Mouse (Mus musculus) T-helper 1 cell (primary cell): Measurements from ENCODE around the gene Alg9.

ENCODE experiments used
- in situ Hi-C: fragments of 300-600 bp; cut with MboI, MseI; formaldehyde crosslinking; loops from one replicate; pipeline ENCODE4 v1.15.1; 2025; ENCODE audit warnings: high pct_unique_total_duplicates

The Alg9 gene

DNA sequence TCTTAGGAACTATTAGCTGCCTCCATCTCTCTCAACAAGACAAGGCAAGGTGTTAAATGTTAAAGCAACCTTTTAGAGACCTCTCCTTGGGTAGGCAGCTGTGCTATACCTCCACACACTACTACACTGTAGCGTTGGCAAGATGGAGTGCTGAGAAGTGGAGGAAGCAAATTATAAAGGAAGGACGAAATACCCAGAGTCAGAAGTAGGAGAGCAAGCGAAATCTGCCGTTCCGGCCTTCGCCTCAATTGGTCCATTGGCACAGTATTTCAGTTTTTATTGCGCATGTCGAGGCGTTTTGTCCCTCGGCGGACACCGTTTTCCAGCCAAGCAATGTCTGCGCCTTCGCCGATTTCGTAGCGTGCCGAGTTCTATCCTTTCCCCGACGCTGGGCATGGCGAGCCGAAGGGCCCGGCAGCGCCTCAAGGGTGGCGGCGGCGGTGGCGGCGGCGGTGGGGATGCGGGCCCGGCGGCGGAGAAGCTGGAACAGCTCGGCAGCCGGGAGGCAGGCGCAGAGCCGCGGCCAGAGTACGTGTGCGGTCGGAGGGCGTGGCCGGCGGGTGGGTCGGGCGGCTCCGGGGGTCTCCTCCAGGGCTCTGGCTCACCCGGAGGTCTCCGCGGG is at the start of gene Alg9, which contains the start of gene 1110032A03Rik:
Alg9 (plus strand) TSS at position 29 of the 622 bp plus-strand sequence.
1110032A03Rik (minus strand) TSS at position 530 of the 622 bp plus-strand sequence.
- in situ Hi-C loops: loop anchor here (25.0 kb wide), 1 partner anchor 1713 kb away; the partner anchor contains the start of gene Zw10

- in situ Hi-C loops: no loop called here
Measured at GRCm38 (mm10) chr9:50725921-50726590, 48.8 kb upstream of the Alg9 start.

- in situ Hi-C loops: no loop called here
Measured at GRCm38 (mm10) chr9:50727171-50727924, 47.5 kb upstream of the Alg9 start.

GRCm38 (mm10) chr9:50727925-50728651 is 46.7 kb upstream of the Alg9 start:
- in situ Hi-C loops: no loop called here

DNA sequence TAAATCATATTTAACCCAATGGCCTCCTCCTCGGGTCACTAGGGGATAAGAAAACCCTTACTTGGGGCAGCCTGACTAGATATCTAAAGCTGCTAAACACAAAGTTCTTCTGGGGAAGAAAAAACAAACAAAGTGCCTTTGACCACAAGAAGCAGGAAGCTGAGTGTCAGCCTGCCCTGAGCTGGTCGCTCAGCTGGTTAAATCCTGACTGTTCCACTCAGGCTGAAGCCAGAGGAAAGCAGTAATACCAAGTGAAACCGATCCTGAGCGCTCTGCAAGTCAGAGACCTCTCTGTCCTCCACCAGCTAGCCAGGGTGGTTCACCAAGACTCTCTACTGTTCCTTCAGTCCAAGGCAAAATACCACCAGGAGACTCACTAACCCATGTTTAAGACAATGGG is 45.2 kb upstream of the Alg9 start:
- in situ Hi-C loops: no loop called here

GRCm38 (mm10) chr9:50732560-50732959 is 42.3 kb upstream of the Alg9 start:
- in situ Hi-C loops: loop anchor here (5.0 kb wide), 1 partner anchor 35 kb away; no protein-coding TSS in a partner anchor

DNA sequence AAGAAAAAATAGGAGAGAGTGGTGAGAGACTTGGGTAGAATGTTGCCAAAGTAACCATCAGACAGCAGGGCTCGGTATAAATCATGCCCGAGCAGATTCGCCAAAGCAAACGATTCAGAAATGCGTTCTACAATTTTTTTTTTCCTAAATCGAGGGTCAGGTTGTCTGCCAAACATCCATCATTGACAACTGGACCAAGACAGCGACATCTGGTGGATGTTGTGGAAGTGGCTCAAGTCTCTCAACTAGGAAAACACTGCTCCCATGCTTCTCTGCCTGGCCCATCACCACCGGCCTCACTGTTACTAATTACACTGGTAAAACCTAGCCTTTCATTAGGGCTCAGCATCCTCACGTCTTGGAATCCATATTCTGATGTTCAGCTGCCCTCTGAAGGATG is 39.8 kb upstream of the Alg9 start:
- in situ Hi-C loops: loop anchor here (5.0 kb wide), 1 partner anchor 38 kb away; no protein-coding TSS in a partner anchor

- in situ Hi-C loops: no loop called here
Measured at GRCm38 (mm10) chr9:50738914-50739870, 35.6 kb upstream of the Alg9 start, which contains the start of gene Dixdc1. Gene Dixdc1 (minus strand): TSS chr9:50739517.

- in situ Hi-C loops: no loop called here
Measured at GRCm38 (mm10) chr9:50740867-50741784, 33.7 kb upstream of the Alg9 start.

DNA sequence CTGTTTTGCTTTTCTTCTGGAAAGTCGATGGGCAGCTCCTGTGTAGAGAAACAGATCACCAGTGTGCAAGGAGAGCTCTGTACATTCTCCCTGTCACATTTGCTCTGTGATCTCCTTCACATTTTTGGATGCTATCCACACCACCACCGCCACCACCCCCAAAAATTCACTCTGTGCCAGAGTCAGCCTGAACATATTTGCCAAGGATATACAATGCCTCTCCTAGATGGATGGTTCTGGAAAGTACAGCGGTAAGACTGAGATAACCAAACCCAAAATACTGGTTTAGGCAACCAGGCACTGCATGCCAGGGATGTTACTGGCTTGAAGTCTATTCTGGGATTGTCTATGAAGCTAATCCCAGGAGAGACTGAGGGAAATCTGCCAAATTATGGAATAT is 32.6 kb upstream of the Alg9 start:
- in situ Hi-C loops: no loop called here

DNA sequence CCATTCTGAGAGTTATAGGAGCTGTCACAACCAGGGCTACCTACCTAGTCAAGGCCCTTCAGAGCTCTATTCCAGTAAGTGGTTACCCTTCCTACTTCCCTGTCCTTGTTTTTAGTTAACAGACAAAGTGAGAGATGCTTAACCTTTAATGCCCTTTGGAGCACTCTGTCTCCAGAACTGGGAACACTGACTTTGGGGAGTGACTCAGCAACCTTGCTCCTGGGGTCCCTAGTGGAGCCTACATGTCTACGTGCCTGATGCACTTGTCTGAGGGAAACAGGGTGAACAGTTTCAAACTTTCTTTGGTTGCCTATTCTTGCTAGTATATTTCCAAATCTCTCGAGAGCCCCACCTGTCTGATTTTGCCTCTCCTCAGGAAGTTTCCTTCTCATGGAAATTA is 32.1 kb upstream of the Alg9 start:
- in situ Hi-C loops: no loop called here

GRCm38 (mm10) chr9:50745806-50746205 is 29.0 kb upstream of the Alg9 start:
- in situ Hi-C loops: no loop called here

GRCm38 (mm10) chr9:50746214-50746677 is 28.6 kb upstream of the Alg9 start, which contains the start of gene 2310030G06Rik:
Gene 2310030G06Rik (minus strand): TSS chr9:50746536.
- in situ Hi-C loops: no loop called here

- in situ Hi-C loops: loop anchor here (25.0 kb wide), 1 partner anchor 1688 kb away; the partner anchor contains the start of gene Zw10
Measured at GRCm38 (mm10) chr9:50750706-50751105, 24.1 kb upstream of the Alg9 start.

DNA sequence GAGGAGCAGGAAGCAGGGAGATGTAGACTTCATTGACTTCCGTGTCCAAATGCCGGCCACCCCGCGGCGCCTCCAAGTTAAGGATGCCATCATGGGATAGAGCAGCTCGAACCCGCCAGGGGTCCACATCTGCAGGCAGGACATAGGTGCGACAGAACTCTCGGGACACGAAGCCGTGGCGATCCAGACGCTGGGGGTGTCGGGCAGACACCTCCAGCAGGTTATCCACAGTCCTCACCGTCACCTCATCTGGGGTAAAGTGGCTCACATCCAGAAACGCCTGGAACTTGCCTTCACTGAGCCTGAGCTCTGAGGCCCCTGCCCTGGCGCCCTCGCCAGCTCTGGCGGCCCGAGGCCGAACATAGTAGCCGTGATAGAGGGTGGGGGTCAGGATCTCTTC is 23.5 kb upstream of the Alg9 start, which contains the start of gene Cryab:
Cryab (plus strand) TSS at position 3 of the 400 bp plus-strand sequence.
- in situ Hi-C loops: loop anchor here (25.0 kb wide), 1 partner anchor 1689 kb away; the partner anchor contains the start of gene Zw10

DNA sequence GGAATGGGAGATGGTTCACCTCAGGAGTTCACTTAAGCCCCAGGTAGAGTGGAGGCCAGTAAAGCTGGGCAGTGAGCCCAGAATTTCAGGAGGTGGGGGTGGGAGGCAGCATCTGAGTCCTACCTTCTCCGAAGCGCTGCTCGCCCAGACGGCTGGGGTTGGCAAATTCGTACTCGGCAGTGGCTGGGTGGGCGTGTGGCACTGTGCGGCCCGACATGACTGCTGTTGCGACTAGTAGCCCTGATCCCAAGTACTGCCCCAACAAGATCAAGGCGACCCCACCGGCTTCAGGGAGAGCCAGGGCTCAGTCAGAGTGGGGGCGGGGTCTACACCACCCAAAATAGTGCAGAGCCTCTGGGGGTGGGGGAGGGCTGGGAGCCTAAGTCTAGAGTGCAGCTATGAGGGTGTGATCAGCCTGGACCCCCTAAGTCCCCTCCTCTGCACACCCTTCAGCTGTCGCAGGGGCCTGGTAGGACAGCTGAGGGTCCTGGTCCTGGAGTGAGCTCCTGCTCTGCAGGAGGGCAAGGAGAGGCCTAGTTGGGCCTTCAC is 22.7 kb upstream of the Alg9 start, which contains the start of gene Hspb2:
Hspb2 (minus strand) TSS at position 301 of the 549 bp plus-strand sequence.
- in situ Hi-C loops: loop anchor here (25.0 kb wide), 1 partner anchor 1690 kb away; the partner anchor contains the start of gene Zw10

- in situ Hi-C loops: loop anchor here (25.0 kb wide), 1 partner anchor 1691 kb away; the partner anchor contains the start of gene Zw10
Measured at GRCm38 (mm10) chr9:50752784-50753615, 21.8 kb upstream of the Alg9 start.
